Mouse (Mus musculus): ENCODE data around the gene Gm9736. TPM values are rescaled to one million over a fixed set of nuclear protein-coding genes. Genes with fewer than 3 reads are reported as not detected.
"Not testable (repeated sequence)": the region's sequence is repeated elsewhere in the genome, so short reads cannot be mapped to it uniquely, and the experiment has no call there.

The Gm9736 gene
- polyA plus RNA-seq, 1 experiment from 2014 or later, result 0.42 TPM

DNA sequence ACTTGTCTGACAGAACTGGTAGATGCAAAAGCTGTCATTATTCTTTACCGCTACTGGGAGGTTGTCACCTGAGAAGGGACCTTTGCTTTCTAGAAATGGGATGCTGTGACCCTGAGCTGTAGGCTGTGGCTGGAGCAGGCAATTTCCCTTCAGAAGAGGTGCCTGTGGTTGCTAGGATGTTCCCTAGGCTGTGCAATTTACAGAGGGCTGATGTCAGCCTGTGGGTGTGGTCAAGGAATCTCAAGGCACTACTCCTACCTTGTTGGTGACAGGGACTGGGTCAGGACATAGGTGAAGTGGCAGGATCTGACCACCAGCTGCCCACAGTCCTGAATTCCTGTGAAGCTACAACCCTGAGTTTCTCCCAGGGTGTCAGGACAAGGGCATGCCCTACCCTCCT is 18.6 kb upstream of the Gm9736 start:
- no peak for ATAC-seq (ENCODE audit: insufficient number of reproducible peaks, insufficient read depth, low FRiP score, low TSS enrichment, low read depth)
- Histone ChIP-seq H3K9me3 (no peaks in the 10 kb centered on the region), H3K4me1 (no peaks in the 10 kb centered on the region), H3K27ac (no peak overlapping the region), H3K9ac (no peak overlapping the region), H3K27me3 (no peaks in the 10 kb centered on the region), H3K4me3 (no peak overlapping the region), H3K36me3 (no peaks in the 10 kb centered on the region), H3K4me2 (no peak overlapping the region)
- WGBS, result 65% methylated on average over 1 of the region's 1 CpGs

- H3K4me1 ChIP-seq; H3K9ac ChIP-seq; H3K36me3 ChIP-seq; H3K9me3 ChIP-seq; H3K27ac ChIP-seq; H3K4me2 ChIP-seq; H3K27me3 ChIP-seq; ATAC-seq (ENCODE audit: insufficient number of reproducible peaks, insufficient read depth, low FRiP score, low TSS enrichment, low read depth); H3K4me3 ChIP-seq: not testable (repeated sequence)
- 80% methylated on average over 1 of the region's 1 CpGs for WGBS
These were observed 8.4 kb upstream of the Gm9736 start, which contains the start of gene Gm3233 for GRCm38 (mm10) chr10:77759582-77759981. TSS of gene Gm3233 (minus strand) at chr10:77759682.

- ATAC-seq (ENCODE audit: insufficient number of reproducible peaks, insufficient read depth, low FRiP score, low TSS enrichment, low read depth), result no peak
These were observed 2.3 kb upstream of the Gm9736 start for GRCm38 (mm10) chr10:77753448-77753847.

GRCm38 (mm10) chr10:77752312-77752711 is 1.2 kb upstream of the Gm9736 start:
- not testable (repeated sequence) for ATAC-seq (ENCODE audit: insufficient number of reproducible peaks, insufficient read depth, low FRiP score, low TSS enrichment, low read depth); H3K4me2 ChIP-seq; H3K9ac ChIP-seq; H3K36me3 ChIP-seq; H3K9me3 ChIP-seq; H3K27ac ChIP-seq; H3K27me3 ChIP-seq; H3K4me3 ChIP-seq; H3K4me1 ChIP-seq
- 64% methylated on average over 3 of the region's 3 CpGs for WGBS

More at GRCm38 (mm10) chr10:77753448-77753847, 2.3 kb upstream of the Gm9736 start:
- no peak overlapping the region for H3K4me2 ChIP-seq
- H3K4me3 ChIP-seq, result no peak overlapping the region
- H3K36me3 ChIP-seq, result no peaks in the 10 kb centered on the region
- H3K27ac ChIP-seq, result no peak overlapping the region
- no peaks in the 10 kb centered on the region for H3K27me3 ChIP-seq
- no peaks in the 10 kb centered on the region for H3K4me1 ChIP-seq
- no peaks in the 10 kb centered on the region for H3K9me3 ChIP-seq
- no peak overlapping the region for H3K9ac ChIP-seq

GRCm38 (mm10) chr10:77750686-77751085 is 468 bp downstream of the Gm9736 start:
- ATAC-seq (ENCODE audit: insufficient number of reproducible peaks, insufficient read depth, low FRiP score, low TSS enrichment, low read depth); H3K4me3 ChIP-seq; H3K27me3 ChIP-seq; H3K9me3 ChIP-seq; H3K4me1 ChIP-seq; H3K9ac ChIP-seq; H3K4me2 ChIP-seq; H3K36me3 ChIP-seq; H3K27ac ChIP-seq: not testable (repeated sequence)
- WGBS, result 89% methylated on average over 1 of the region's 1 CpGs

- H3K27ac ChIP-seq; H3K4me3 ChIP-seq; ATAC-seq (ENCODE audit: insufficient number of reproducible peaks, insufficient read depth, low FRiP score, low TSS enrichment, low read depth); H3K27me3 ChIP-seq; H3K4me2 ChIP-seq; H3K9me3 ChIP-seq; H3K4me1 ChIP-seq; H3K36me3 ChIP-seq; H3K9ac ChIP-seq: not testable (repeated sequence)
- 50% methylated on average over 5 of the region's 5 CpGs for WGBS
These were observed 9.0 kb downstream of the Gm9736 start, which contains the start of gene Gm18596 for GRCm38 (mm10) chr10:77741924-77742688. TSS of gene Gm18596 (minus strand) at chr10:77742638.

DNA sequence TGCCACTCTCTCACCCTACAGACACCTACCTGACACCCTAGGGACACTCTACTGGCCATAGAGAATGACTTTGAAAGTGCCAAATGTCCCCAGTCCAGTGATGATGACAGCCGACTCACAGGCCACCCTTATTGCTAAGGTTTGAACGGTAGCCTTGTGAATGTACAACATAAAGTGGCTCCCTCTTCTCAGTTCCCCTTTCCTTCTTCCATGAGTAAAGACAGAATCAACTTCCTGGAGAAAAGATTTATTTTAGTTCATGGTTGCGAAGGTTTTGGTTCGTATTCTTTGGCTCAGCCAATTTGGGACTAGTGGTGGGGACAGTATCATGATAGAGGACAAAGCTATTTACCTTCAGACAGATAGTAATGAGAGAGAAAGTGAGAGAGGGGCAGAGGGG is 12.2 kb downstream of the Gm9736 start:
- H3K9ac ChIP-seq, result no peak overlapping the region
- no peak overlapping the region for H3K4me2 ChIP-seq
- H3K36me3 ChIP-seq, result no peaks in the 10 kb centered on the region
- WGBS, result 84% methylated on average over 4 of the region's 4 CpGs
- no peaks in the 10 kb centered on the region; the same call in 1 of the 2 replicates for H3K9me3 ChIP-seq
- no peak overlapping the region for H3K27ac ChIP-seq
- H3K4me1 ChIP-seq, result no peaks in the 10 kb centered on the region
- no peak overlapping the region for H3K4me3 ChIP-seq
- no peaks in the 10 kb centered on the region for H3K27me3 ChIP-seq
- ATAC-seq (ENCODE audit: insufficient number of reproducible peaks, insufficient read depth, low FRiP score, low TSS enrichment, low read depth), result no peak

- Histone ChIP-seq H3K27ac (no peak overlapping the region), H3K9ac (no peak overlapping the region), H3K36me3 (no peaks in the 10 kb centered on the region), H3K4me3 (no peak overlapping the region), H3K4me1 (no peaks in the 10 kb centered on the region), H3K9me3 (no peaks in the 10 kb centered on the region; the same call in 1 of the 2 replicates), H3K4me2 (no peak overlapping the region), H3K27me3 (no peaks in the 10 kb centered on the region)
- ATAC-seq (ENCODE audit: insufficient number of reproducible peaks, insufficient read depth, low FRiP score, low TSS enrichment, low read depth), result no peak
- 83% methylated on average over 1 of the region's 1 CpGs for WGBS
These were observed 15.2 kb downstream of the Gm9736 start for GRCm38 (mm10) chr10:77735928-77736327.

GRCm38 (mm10) chr10:77729241-77729640 is 21.9 kb downstream of the Gm9736 start:
- ATAC-seq (ENCODE audit: insufficient number of reproducible peaks, insufficient read depth, low FRiP score, low TSS enrichment, low read depth), result no peak
- Histone ChIP-seq H3K9me3 (no peaks in the 10 kb centered on the region), H3K4me2 (no peak overlapping the region), H3K27me3 (no peaks in the 10 kb centered on the region), H3K36me3 (no peaks in the 10 kb centered on the region), H3K27ac (no peak overlapping the region), H3K4me1 (no peaks in the 10 kb centered on the region), H3K4me3 (no peak overlapping the region), H3K9ac (no peak overlapping the region)
- WGBS, result 48% methylated on average over 4 of the region's 4 CpGs

DNA sequence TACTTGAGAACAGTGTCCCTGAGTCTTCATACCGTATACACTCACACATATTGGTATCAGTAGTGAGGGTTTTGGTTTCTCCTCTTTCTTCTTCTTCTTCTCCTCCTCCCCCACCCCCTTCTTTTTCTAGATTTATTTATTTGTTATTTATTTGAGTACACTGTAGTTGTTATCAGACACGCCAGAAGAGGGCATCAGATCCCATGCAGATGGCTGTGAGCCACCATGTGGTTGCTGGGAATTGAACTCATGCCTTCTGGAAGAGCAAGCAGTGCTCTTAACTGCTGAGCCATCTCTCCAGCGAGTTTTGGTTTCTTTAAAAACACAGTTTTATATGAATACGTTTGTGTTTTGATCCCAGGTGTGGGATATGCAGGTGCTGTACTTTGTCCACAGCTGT is 22.9 kb downstream of the Gm9736 start:
- Histone ChIP-seq H3K36me3 (no peaks in the 10 kb centered on the region), H3K27ac (no peak overlapping the region), H3K9me3 (no peaks in the 10 kb centered on the region), H3K4me3 (no peak overlapping the region), H3K4me1 (no peaks in the 10 kb centered on the region), H3K9ac (no peak overlapping the region), H3K4me2 (no peak overlapping the region), H3K27me3 (no peaks in the 10 kb centered on the region)
- 63% methylated on average over 4 of the region's 4 CpGs for WGBS
- no peak for ATAC-seq (ENCODE audit: insufficient number of reproducible peaks, insufficient read depth, low FRiP score, low TSS enrichment, low read depth)

GRCm38 (mm10) chr10:77726186-77726585 is 25.0 kb downstream of the Gm9736 start, which contains the start of gene Gm10100:
TSS of gene Gm10100 (plus strand) at chr10:77726486.
- Histone ChIP-seq H3K36me3 (no peaks in the 10 kb centered on the region), H3K4me2 (no peak within 1 kb of the TSS), H3K4me3 (no peak within 1 kb of the TSS), H3K9me3 (no peaks in the 10 kb centered on the region), H3K9ac (no peak within 1 kb of the TSS), H3K27me3 (no peaks in the 10 kb centered on the region), H3K4me1 (no peaks in the 10 kb centered on the region), H3K27ac (no peak within 1 kb of the TSS)
- 49% methylated on average over 3 of the region's 3 CpGs for WGBS
- no peak for ATAC-seq (ENCODE audit: insufficient number of reproducible peaks, insufficient read depth, low FRiP score, low TSS enrichment, low read depth)

DNA sequence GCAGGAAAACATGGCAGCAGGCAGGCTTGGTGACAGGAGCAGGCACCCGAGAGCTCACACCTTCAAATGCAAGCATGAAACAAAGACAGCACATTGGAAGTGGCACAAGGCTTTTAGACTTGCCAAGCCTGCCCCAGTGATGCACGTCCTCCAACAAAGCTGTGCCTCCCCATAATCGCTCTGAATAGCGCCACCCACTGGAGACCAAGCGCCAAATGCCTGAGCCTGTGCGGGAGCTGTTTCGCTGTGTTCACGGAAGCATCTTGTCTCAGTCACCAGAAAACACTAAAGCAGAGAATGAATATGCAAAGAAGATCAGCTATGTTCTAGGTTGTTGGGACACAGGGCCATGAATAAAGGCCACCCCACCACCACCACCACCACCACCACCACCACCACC is 26.3 kb downstream of the Gm9736 start:
- H3K4me3 ChIP-seq, result no peak overlapping the region

More for the DNA sequence above, 26.3 kb downstream of the Gm9736 start:
- Histone ChIP-seq H3K36me3 (no peaks in the 10 kb centered on the region), H3K9ac (no peak overlapping the region), H3K4me2 (no peak overlapping the region), H3K4me1 (no peaks in the 10 kb centered on the region), H3K27me3 (no peaks in the 10 kb centered on the region), H3K27ac (no peak overlapping the region), H3K9me3 (no peaks in the 10 kb centered on the region)
- 73% methylated on average over 8 of the region's 8 CpGs for WGBS
- ATAC-seq (ENCODE audit: insufficient number of reproducible peaks, insufficient read depth, low FRiP score, low TSS enrichment, low read depth), result no peak
